Mouse (Mus musculus): Measurements from ENCODE around the gene Atp8b2. TPM values are rescaled to one million over a fixed set of nuclear protein-coding genes. Genes with fewer than 3 reads are reported as not detected.

The Atp8b2 gene
- total RNA-seq, 2 experiments from 2014 or later: 0.96 to 7.8 TPM

DNA sequence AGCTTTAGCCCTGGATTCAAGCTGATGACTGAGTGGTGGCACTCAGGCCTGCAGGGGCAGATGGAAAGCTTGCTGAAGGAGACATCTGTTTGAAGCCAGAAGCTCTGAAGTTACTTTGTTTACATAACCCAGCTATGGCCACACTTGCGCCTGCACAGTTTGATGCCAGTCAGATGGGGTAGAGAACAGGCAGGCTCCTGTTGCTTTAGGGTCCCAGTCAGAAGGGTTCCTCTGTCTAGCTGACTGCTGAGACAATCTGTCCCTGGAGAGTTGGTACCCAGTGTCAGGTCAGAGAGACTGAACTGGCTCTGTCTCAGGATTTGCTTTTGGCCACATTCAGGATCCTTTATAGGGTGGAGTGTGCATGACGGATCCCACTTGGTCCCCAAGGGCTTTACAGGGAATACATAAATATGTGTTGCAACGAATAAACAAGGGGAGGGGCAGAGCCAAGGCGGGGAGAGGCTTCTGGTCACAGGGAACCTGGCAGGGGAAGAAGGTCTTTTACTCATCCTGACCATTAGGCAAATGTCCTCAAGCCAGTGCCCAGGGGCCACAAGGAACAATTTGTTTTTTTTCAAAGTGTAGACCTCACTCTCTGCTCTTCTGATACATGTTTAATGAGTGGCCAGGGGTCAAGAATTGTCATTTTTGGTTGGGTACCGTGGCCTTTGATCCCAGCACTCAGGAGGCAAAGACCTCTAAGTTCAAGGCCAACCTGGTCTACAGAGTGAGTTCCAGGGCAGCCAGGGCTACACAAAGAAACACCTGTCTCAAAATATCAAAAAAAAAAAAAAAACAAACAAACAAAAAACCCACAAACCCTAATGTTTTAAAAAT is 53.4 kb downstream of the Atp8b2 start:
- ATAC-seq (replicated peaks; ENCODE audit: low FRiP score, poor library complexity, severe bottlenecking): no peak

DNA sequence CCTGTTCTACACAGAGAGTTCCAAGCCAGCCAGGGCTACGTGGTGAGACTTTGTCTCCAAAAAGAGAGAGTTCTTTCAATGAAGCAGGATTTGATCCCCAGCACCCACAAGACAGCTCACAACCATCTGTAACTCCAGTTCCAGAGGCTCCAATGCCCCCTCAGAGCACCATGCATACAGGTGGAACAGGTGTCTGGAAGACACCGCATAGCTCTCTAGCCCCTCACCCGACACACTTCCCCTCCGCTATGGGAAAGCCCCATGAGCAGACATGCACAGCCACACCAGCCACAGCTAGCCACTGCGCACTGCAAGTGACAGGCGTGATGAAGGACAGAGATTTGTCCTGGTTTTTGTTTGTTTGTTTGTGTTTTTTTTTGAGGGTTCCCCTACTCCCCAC is 54.5 kb downstream of the Atp8b2 start:
- no peak for ATAC-seq (replicated peaks; ENCODE audit: low FRiP score, poor library complexity, severe bottlenecking)

- no peak for ATAC-seq (replicated peaks; ENCODE audit: low FRiP score, poor library complexity, severe bottlenecking)
Observed at GRCm38 (mm10) chr3:89907846-89908245, 55.5 kb downstream of the Atp8b2 start.

GRCm38 (mm10) chr3:89899511-89899908 is 63.8 kb downstream of the Atp8b2 start:
- no peak for ATAC-seq (replicated peaks; ENCODE audit: low FRiP score, poor library complexity, severe bottlenecking)

DNA sequence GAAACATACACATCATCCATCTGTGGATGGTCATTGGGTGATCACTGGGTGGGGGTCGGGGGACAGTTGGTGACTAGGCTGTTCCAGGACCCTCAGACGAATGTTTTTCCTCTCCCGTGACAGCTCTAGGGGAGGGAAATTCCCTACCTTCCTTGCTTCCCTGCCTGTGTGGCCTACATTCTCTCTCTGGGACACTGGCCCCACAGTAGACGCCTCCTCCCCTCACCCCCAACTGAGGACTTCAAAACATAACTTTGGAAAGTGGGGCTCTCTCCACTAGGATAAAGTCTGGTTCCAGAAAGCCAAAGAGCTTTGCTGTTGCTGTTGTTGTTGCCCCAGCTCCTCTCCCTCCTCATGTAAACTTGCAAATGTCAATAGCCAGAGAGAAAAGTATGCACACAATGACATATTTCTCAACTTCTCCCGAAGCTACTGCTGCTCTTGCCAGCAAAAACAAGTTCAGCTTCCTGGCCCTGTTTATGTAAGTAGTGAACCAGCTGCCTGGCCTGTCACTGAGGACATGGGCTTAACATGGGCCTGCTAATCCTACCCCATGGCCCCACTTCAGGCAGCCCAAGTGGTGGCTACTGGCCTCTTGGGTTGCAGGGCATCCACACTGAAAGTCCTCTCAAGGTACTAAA is 64.3 kb downstream of the Atp8b2 start:
- no peak for ATAC-seq (replicated peaks; ENCODE audit: low FRiP score, poor library complexity, severe bottlenecking)

- ATAC-seq (replicated peaks; ENCODE audit: low FRiP score, poor library complexity, severe bottlenecking): no peak
Observed at GRCm38 (mm10) chr3:89898011-89898410, 65.3 kb downstream of the Atp8b2 start.

- no peak for ATAC-seq (replicated peaks; ENCODE audit: low FRiP score, poor library complexity, severe bottlenecking)
Observed at GRCm38 (mm10) chr3:89897204-89897796, 66.0 kb downstream of the Atp8b2 start.

DNA sequence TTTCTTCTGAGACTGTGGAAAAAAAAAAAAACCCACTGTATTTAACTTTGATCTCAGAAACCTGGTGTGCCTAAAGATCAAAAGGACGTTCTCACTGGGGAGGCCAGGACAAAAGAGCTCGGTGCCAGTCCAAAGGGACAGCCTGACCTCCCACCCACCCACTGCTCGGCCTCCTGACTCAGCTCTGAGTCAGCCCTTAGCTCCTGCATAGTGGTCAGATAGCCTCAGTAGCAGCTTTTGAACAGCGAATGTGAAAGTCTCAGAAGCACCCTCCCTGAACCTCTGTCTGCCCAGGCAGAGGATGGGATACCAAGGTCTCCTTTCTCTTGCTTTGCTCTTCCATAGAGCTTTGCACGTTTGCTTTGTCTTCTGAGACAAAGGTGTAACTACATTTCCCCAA is 66.7 kb downstream of the Atp8b2 start:
- ATAC-seq (replicated peaks; ENCODE audit: low FRiP score, poor library complexity, severe bottlenecking): no peak

GRCm38 (mm10) chr3:89892517-89893106 is 70.7 kb downstream of the Atp8b2 start:
- no peak for ATAC-seq (replicated peaks; ENCODE audit: low FRiP score, poor library complexity, severe bottlenecking)

DNA sequence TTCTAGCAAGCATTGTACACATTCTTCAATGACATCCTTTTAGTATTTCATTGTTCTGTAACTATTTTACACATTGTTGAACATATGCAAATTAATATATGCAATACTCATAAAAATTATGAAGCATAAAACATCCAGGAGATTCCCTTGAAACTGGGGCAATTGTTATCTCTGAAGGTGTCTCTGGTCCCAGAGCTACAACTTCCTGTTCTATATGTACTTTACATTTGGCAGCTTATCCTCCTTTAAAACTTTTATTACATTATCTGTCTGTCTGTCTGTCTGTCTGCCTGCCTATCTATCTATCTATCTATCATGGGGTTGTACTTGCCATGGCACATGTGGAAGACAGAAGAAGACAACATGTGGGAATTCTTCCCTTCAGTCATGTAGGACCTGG is 71.6 kb downstream of the Atp8b2 start:
- no peak for ATAC-seq (replicated peaks; ENCODE audit: low FRiP score, poor library complexity, severe bottlenecking)

- no peak for ATAC-seq (replicated peaks; ENCODE audit: low FRiP score, poor library complexity, severe bottlenecking)
Observed at GRCm38 (mm10) chr3:89889841-89890430, 73.4 kb downstream of the Atp8b2 start.

Other genes starting within 250 kb of the Atp8b2 start
- gene Adar, start 248.5 kb downstream of the Atp8b2 start, total RNA-seq (2015; ENCODE audit: low replicate concordance): 23.8 and 32.9 TPM in 2 replicates
- gene Adar, start 248.5 kb downstream of the Atp8b2 start, total RNA-seq (2017; ENCODE audit: low replicate concordance): 71.8 and 72.0 TPM in 2 replicates
- not detected in 2 replicates for gene Chrnb2, start 198.9 kb downstream of the Atp8b2 start, total RNA-seq (2015; ENCODE audit: low replicate concordance)
- gene Chrnb2, start 198.9 kb downstream of the Atp8b2 start, total RNA-seq (2017; ENCODE audit: low replicate concordance): 0.09 and 0.84 TPM in 2 replicates
- gene Ube2q1, start 189.9 kb downstream of the Atp8b2 start, total RNA-seq (2015; ENCODE audit: low replicate concordance): 21.5 and 25.1 TPM in 2 replicates
- gene Ube2q1, start 189.9 kb downstream of the Atp8b2 start, total RNA-seq (2017; ENCODE audit: low replicate concordance): 14.2 and 30.1 TPM in 2 replicates
- not detected in 2 replicates for gene She, start 132.1 kb downstream of the Atp8b2 start, total RNA-seq (2015; ENCODE audit: low replicate concordance)
- 0.14 TPM in 1 of 2 replicates, not detected in the other for gene She, start 132.1 kb downstream of the Atp8b2 start, total RNA-seq (2017; ENCODE audit: low replicate concordance)
- 9.4 and 10.0 TPM in 2 replicates for gene Il6ra, start 50.3 kb downstream of the Atp8b2 start, total RNA-seq (2015; ENCODE audit: low replicate concordance)
- 3.0 and 3.1 TPM in 2 replicates for gene Il6ra, start 50.3 kb downstream of the Atp8b2 start, total RNA-seq (2017; ENCODE audit: low replicate concordance)
- gene Hax1, start 35.3 kb upstream of the Atp8b2 start, total RNA-seq (2015; ENCODE audit: low replicate concordance): 118 and 129 TPM in 2 replicates
- gene Hax1, start 35.3 kb upstream of the Atp8b2 start, total RNA-seq (2017; ENCODE audit: low replicate concordance): 48.2 and 60.8 TPM in 2 replicates
- gene 4933434E20Rik, start 88.1 kb upstream of the Atp8b2 start, total RNA-seq (2015; ENCODE audit: low replicate concordance): 10.4 and 15.0 TPM in 2 replicates
- gene 4933434E20Rik, start 88.1 kb upstream of the Atp8b2 start, total RNA-seq (2017; ENCODE audit: low replicate concordance): 16.3 and 17.6 TPM in 2 replicates
- gene Ubap2l, start 89.1 kb upstream of the Atp8b2 start, total RNA-seq (2015; ENCODE audit: low replicate concordance): 124 and 134 TPM in 2 replicates
- gene Ubap2l, start 89.1 kb upstream of the Atp8b2 start, total RNA-seq (2017; ENCODE audit: low replicate concordance): 106 and 129 TPM in 2 replicates
- 132 and 146 TPM in 2 replicates for gene Tpm3, start 109.1 kb upstream of the Atp8b2 start, total RNA-seq (2015; ENCODE audit: low replicate concordance)
- gene Tpm3, start 109.1 kb upstream of the Atp8b2 start, total RNA-seq (2017; ENCODE audit: low replicate concordance): 200 and 233 TPM in 2 replicates
- gene Nup210l, start 140.6 kb upstream of the Atp8b2 start, total RNA-seq (2015; ENCODE audit: low replicate concordance): 0.58 TPM in 1 of 2 replicates, not detected in the other
- gene Nup210l, start 140.6 kb upstream of the Atp8b2 start, total RNA-seq (2017; ENCODE audit: low replicate concordance): 0.09 and 0.14 TPM in 2 replicates

Measured in erythroblast, adult 5-6 weeks (primary cell).